Mouse (Mus musculus): ENCODE data around the gene Klhl3. TPM values are rescaled to one million over a fixed set of nuclear protein-coding genes. Genes with fewer than 3 reads are reported as not detected.

Gene Klhl3
- polyA plus RNA-seq, 1 experiment from 2014 or later: 1.2 TPM

GRCm38 (mm10) chr13:58117318-58118017, 4.1 kb upstream of the Klhl3 start:
- Histone ChIP-seq H3K9me3 (ENCODE audit: control insufficient read depth, low read length) (no peaks in the 10 kb centered on the region), H3K27me3 (ENCODE audit: control insufficient read depth, insufficient read depth, low read length) (no peaks in the 10 kb centered on the region), H3K9ac (ENCODE audit: low read length) (no peak overlapping the region), H3K4me2 (replicated peaks; ENCODE audit: low read depth) (no peak overlapping the region), H3K4me1 (replicated peaks; ENCODE audit: control insufficient read depth, insufficient read depth) (no peaks in the 10 kb centered on the region), H3K27ac (replicated peaks) (no peak overlapping the region), H3K36me3 (ENCODE audit: control insufficient read depth, insufficient read depth, low read length) (no peaks in the 10 kb centered on the region), H3K4me3 (ENCODE audit: low read depth, low read length) (no peak overlapping the region)
- ATAC-seq (ENCODE audit: low FRiP score, low TSS enrichment) (no peak), DNase-seq (ENCODE audit: low spot score) (peak; percentile 69)
- TF ChIP-seq EP300 (optimal IDR thresholded peaks at IDR 0.05) (no peak), CTCF (IDR thresholded peaks at IDR 0.05; ENCODE audit: low read depth) (peak; percentile 80)
- 62% methylated on average over 8 of the region's 8 CpGs for WGBS

- no peak overlapping the region for H3K4me2 ChIP-seq (replicated peaks; ENCODE audit: low read depth)
- H3K9ac ChIP-seq (ENCODE audit: low read length): no peak overlapping the region
- no peaks in the 10 kb centered on the region for H3K9me3 ChIP-seq (ENCODE audit: control insufficient read depth, low read length)
- TF ChIP-seq EP300 (optimal IDR thresholded peaks at IDR 0.05) (no peak), CTCF (IDR thresholded peaks at IDR 0.05; ENCODE audit: low read depth) (no peak)
- H3K27me3 ChIP-seq (ENCODE audit: control insufficient read depth, insufficient read depth, low read length): no peaks in the 10 kb centered on the region
- WGBS: 59% methylated on average over 2 of the region's 2 CpGs
- ATAC-seq (ENCODE audit: low FRiP score, low TSS enrichment) (no peak), DNase-seq (ENCODE audit: low spot score) (no peak)
- no peaks in the 10 kb centered on the region for H3K36me3 ChIP-seq (ENCODE audit: control insufficient read depth, insufficient read depth, low read length)
- no peaks in the 10 kb centered on the region for H3K4me1 ChIP-seq (replicated peaks; ENCODE audit: control insufficient read depth, insufficient read depth)
- H3K27ac ChIP-seq (replicated peaks): no peak overlapping the region
- H3K4me3 ChIP-seq (ENCODE audit: low read depth, low read length): no peak overlapping the region
Observed at GRCm38 (mm10) chr13:58116801-58117200, 3.4 kb upstream of the Klhl3 start.

DNA sequence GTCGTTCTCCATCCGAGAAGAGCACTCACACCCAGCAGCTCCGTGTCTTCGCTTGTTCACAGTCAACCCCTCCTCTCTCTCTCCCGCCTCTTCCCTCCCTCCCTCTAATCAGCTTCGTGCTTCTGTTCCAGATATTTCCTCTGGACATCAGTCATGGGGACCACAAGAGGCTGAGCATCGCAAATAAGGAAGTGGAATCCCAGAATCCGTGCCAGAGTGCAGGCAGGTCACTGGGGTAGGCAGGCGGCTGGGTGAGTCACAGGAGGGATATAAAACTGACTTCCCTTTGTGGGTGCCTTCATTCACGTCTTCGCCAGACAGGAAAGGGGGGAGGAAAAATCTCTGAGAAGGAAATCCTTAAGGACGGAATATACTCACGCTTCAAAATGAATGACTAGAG, 1.8 kb upstream of the Klhl3 start:
- WGBS: 16% methylated on average over 13 of the region's 13 CpGs
- TF ChIP-seq EP300 (optimal IDR thresholded peaks at IDR 0.05): no peak
- TF ChIP-seq CTCF (IDR thresholded peaks at IDR 0.05; ENCODE audit: low read depth): no peak

DNA sequence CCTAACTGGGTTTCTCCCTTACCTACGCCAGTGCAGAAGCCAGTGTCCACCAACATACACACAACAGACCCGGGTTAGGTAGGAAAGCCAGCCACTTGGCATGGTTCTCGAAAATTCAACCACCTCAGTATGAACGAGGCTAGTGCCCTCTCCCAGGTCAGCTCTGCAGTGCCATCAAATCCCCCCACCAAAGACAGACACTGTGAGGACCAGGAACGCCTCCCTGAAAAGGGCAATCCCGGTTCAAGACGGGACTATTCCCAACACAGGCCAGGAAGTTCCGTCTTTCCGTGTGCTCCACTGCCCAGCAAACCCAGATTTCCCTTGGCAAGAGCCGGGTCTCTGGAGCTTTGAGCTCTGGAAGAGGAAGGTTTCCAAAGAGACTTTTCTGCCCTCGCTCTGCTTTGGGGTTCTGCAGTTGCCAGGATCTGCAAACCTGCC, 771 bp downstream of the Klhl3 start:
- peak overlapping the region; percentile 87 for H3K4me2 ChIP-seq (replicated peaks; ENCODE audit: low read depth)
- H3K27ac ChIP-seq (replicated peaks): no peak overlapping the region; the same call in 1 of the 2 replicates
- H3K9ac ChIP-seq (ENCODE audit: low read length): peak overlapping the region; percentile 74
- no peaks in the 10 kb centered on the region for H3K36me3 ChIP-seq (ENCODE audit: control insufficient read depth, insufficient read depth, low read length)
- ATAC-seq (ENCODE audit: low FRiP score, low TSS enrichment): no peak
- DNase-seq (ENCODE audit: low spot score): no peak
- H3K4me1 ChIP-seq (replicated peaks; ENCODE audit: control insufficient read depth, insufficient read depth): no peaks in the 10 kb centered on the region
- peak overlapping the region; percentile 58 for H3K4me3 ChIP-seq (ENCODE audit: low read depth, low read length)
- TF ChIP-seq EP300 (optimal IDR thresholded peaks at IDR 0.05) (no peak), CTCF (IDR thresholded peaks at IDR 0.05; ENCODE audit: low read depth) (no peak)
- no peaks in the 10 kb centered on the region for H3K9me3 ChIP-seq (ENCODE audit: control insufficient read depth, low read length)
- H3K27me3 ChIP-seq (ENCODE audit: control insufficient read depth, insufficient read depth, low read length): no peaks in the 10 kb centered on the region
- WGBS: 14% methylated on average over 11 of the region's 11 CpGs

More for the DNA sequence above, 1.8 kb upstream of the Klhl3 start:
- H3K4me3 ChIP-seq (ENCODE audit: low read depth, low read length): no peak overlapping the region
- no peaks in the 10 kb centered on the region for H3K36me3 ChIP-seq (ENCODE audit: control insufficient read depth, insufficient read depth, low read length)
- H3K9me3 ChIP-seq (ENCODE audit: control insufficient read depth, low read length): no peaks in the 10 kb centered on the region
- no peak overlapping the region for H3K9ac ChIP-seq (ENCODE audit: low read length)
- no peaks in the 10 kb centered on the region for H3K4me1 ChIP-seq (replicated peaks; ENCODE audit: control insufficient read depth, insufficient read depth)
- H3K27ac ChIP-seq (replicated peaks): no peak overlapping the region
- no peak overlapping the region; the same call in 1 of the 2 replicates for H3K4me2 ChIP-seq (replicated peaks; ENCODE audit: low read depth)
- peak; percentile 61 for DNase-seq (ENCODE audit: low spot score)
- peak; percentile 79 for ATAC-seq (ENCODE audit: low FRiP score, low TSS enrichment)
- H3K27me3 ChIP-seq (ENCODE audit: control insufficient read depth, insufficient read depth, low read length): no peaks in the 10 kb centered on the region

- 56% methylated on average over 10 of the region's 10 CpGs for WGBS
- TF ChIP-seq CTCF (IDR thresholded peaks at IDR 0.05; ENCODE audit: low read depth) (no peak), EP300 (optimal IDR thresholded peaks at IDR 0.05) (no peak)
- ATAC-seq (ENCODE audit: low FRiP score, low TSS enrichment) (no peak), DNase-seq (ENCODE audit: low spot score) (no peak)
- H3K27ac ChIP-seq (replicated peaks): no peak overlapping the region
- peak overlapping the region; percentile 58 for H3K4me3 ChIP-seq (ENCODE audit: low read depth, low read length)
- H3K4me1 ChIP-seq (replicated peaks; ENCODE audit: control insufficient read depth, insufficient read depth): no peaks in the 10 kb centered on the region
- no peaks in the 10 kb centered on the region for H3K9me3 ChIP-seq (ENCODE audit: control insufficient read depth, low read length)
- peak overlapping the region; percentile 74; the same call in 1 of the 2 replicates for H3K9ac ChIP-seq (ENCODE audit: low read length)
- H3K27me3 ChIP-seq (ENCODE audit: control insufficient read depth, insufficient read depth, low read length): no peaks in the 10 kb centered on the region
- H3K4me2 ChIP-seq (replicated peaks; ENCODE audit: low read depth): peak overlapping the region; percentile 87
- no peaks in the 10 kb centered on the region for H3K36me3 ChIP-seq (ENCODE audit: control insufficient read depth, insufficient read depth, low read length)
Observed at GRCm38 (mm10) chr13:58112191-58112590, 1.2 kb downstream of the Klhl3 start.

DNA sequence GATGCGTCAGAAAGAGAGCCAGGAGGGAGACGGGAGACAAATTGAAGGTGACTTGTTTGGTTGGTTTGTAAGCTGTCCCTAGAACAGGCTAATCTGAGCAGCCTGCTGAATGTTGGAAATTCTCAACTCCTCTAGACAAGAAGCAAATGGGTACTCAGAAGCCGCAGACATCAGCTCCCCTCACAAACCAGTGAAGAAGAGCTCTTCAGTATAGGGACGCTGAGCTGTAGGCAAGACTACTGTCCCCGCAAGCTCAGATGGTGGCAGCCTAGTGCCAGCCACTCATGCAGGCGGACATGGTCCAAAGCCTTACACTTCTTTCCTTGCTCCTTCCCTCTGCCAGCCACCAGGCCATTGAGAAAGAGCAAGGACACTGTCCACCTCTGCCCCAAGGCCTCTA, 2.1 kb downstream of the Klhl3 start:
- Histone ChIP-seq H3K9me3 (ENCODE audit: control insufficient read depth, low read length) (no peaks in the 10 kb centered on the region), H3K9ac (ENCODE audit: low read length) (no peak overlapping the region), H3K36me3 (ENCODE audit: control insufficient read depth, insufficient read depth, low read length) (no peaks in the 10 kb centered on the region), H3K27ac (replicated peaks) (no peak overlapping the region), H3K4me1 (replicated peaks; ENCODE audit: control insufficient read depth, insufficient read depth) (no peaks in the 10 kb centered on the region), H3K4me2 (replicated peaks; ENCODE audit: low read depth) (no peak overlapping the region), H3K4me3 (ENCODE audit: low read depth, low read length) (no peak overlapping the region), H3K27me3 (ENCODE audit: control insufficient read depth, insufficient read depth, low read length) (no peaks in the 10 kb centered on the region)
- 94% methylated on average over 6 of the region's 6 CpGs for WGBS
- TF ChIP-seq CTCF (IDR thresholded peaks at IDR 0.05; ENCODE audit: low read depth): no peak
- no peak for TF ChIP-seq EP300 (optimal IDR thresholded peaks at IDR 0.05)
- DNase-seq (ENCODE audit: low spot score) (no peak), ATAC-seq (ENCODE audit: low FRiP score, low TSS enrichment) (no peak)
